ENCODE assay signal across 11 mouse cellular contexts in the genomic region with DNA sequence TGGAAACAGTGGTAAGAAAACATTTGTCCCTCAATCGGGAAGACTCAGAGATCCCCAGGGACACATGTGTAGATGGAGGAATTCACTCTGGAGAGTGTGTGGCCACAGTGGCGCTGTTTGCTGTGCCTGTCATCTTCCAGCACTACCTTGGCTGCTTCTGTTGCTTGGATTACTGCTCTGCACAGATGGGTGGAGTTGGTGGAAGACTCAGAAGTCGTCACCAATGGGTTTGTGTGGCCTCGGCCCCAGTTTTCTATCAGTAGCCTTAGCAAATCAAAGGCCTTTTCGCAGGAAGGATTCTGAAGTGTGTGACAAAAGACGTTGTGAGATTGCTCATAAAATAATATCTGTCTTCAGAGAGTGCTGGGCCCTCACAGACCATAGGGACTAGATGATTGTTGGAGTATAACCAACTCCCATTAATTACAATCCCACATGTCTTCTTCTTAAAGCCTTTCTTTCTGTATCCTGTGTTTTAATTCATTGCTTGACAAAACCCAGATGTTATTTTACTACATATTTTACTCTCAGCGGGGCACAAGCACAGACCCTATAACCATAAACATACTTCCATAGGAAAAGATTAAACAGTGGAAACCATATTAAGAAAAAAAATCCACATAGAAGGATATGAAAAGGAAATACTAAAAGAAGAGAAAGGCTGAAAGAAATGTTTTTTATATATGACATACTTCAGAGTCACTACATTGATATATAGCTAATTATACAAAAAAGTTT. TPM values are rescaled to one million over a fixed set of nuclear protein-coding genes. Genes with fewer than 3 reads are reported as not detected.
DNase-seq lines count a peak whose midpoint lies in the region; ATAC-seq lines count a peak whose summit lies in the region.
"Had no signal": no experiment of that assay in that cellular context is flagged by ENCODE, and none has a peak within 500 bp of the region (broad histone marks: within the 10 kb centered on the region; RNA-seq: fewer than 3 reads in every experiment).

No protein-coding gene starts in this region.

- H3K36me3 ChIP-seq in heart, embryonic 12.5 days, result no peaks in the 10 kb centered on the region
- H3K36me3 ChIP-seq: neural tube, embryonic 12.5 days had no signal

- ATAC-seq in heart, embryonic 12.5 days (ENCODE audit: insufficient number of reproducible peaks, low FRiP score), result no peak
- ATAC-seq: forebrain, embryonic 14.5 days had no signal

- no peak overlapping the region for H3K27ac ChIP-seq in heart, embryonic 12.5 days (ENCODE audit: poor library complexity, severe bottlenecking)
- H3K27ac ChIP-seq: neural tube, embryonic 12.5 days had no signal

- 49% methylated on average over 7 of the region's 7 CpGs for WGBS in heart, embryonic 12.5 days

- H3K9ac ChIP-seq in heart, embryonic 12.5 days, result no peak overlapping the region
- H3K9ac ChIP-seq: neural tube, embryonic 12.5 days had no signal

- H3K27me3 ChIP-seq in heart, embryonic 12.5 days (replicated peaks), result no peaks in the 10 kb centered on the region
- H3K27me3 ChIP-seq: neural tube, embryonic 12.5 days had no signal

- H3K9me3 ChIP-seq in heart, embryonic 12.5 days (replicated peaks), result no peaks in the 10 kb centered on the region
- H3K9me3 ChIP-seq: neural tube, embryonic 12.5 days had no signal

- H3K4me3 ChIP-seq in heart, embryonic 12.5 days, result no peak overlapping the region
- H3K4me3 ChIP-seq: neural tube, embryonic 12.5 days had no signal

- DNase-seq in heart, adult 18-20 months, result peak; percentile 35 to 37
- DNase-seq in right cerebral cortex, postnatal 14 days, result peak; percentile 4
- no peak for DNase-seq in right cerebral cortex, postnatal 4 days
- peak; percentile 18 for DNase-seq in heart, postnatal 4 days
- DNase-seq in spleen, postnatal 4 days (ENCODE audit: low spot score in 2 of 2), result no peak
- DNase-seq in thymus, postnatal 4 days, result no peak
- no peak for DNase-seq in T-cell, adult 2 months (ENCODE audit: low spot score)
- DNase-seq: cerebellum, adult 2 months had no signal

- H3K4me2 ChIP-seq in heart, embryonic 12.5 days, result no peak overlapping the region
- H3K4me2 ChIP-seq: neural tube, embryonic 12.5 days had no signal

- peaks cover 10% of the 10 kb centered on the region for H3K4me1 ChIP-seq in heart, embryonic 12.5 days (replicated peaks)
- H3K4me1 ChIP-seq: neural tube, embryonic 12.5 days had no signal

RNA-seq across cellular contexts. Expression of a gene that starts 48.4 kb away (rescaled TPM):
- 10 to 100 TPM; 16.7 to 23.8 TPM for total RNA-seq in heart, adult 18-20 months (2021)
- polyA plus RNA-seq in heart, embryonic 12.5 days (2016; fragmentation: Nextera tagmentation; extraction: Ambion mirVana), result 69.7 and 73.1 TPM in 2 replicates
- 10 to 100 TPM; 28.4 to 31.9 TPM for total RNA-seq in heart, postnatal 4 days (2021)

Comparison
In these comparisons a context has a peak if more than half of its experiments do, and no peak if none do; other contexts are left out.
1. DNase-seq: peak in heart, adult 18-20 months (2 of 2), right cerebral cortex, postnatal 14 days (single experiment) and heart, postnatal 4 days (single experiment); none in right cerebral cortex, postnatal 4 days (single experiment), spleen, postnatal 4 days (0 of 2), thymus, postnatal 4 days (single experiment) and T-cell, adult 2 months (single experiment).